Mouse (Mus musculus) layer of hippocampus, postnatal 25 days (tissue): ENCODE measurements around the gene D430041D05Rik. TPM values are rescaled to one million over a fixed set of nuclear protein-coding genes. Genes with fewer than 3 reads are reported as not detected.
"Not testable (repeated sequence)": the region's sequence is repeated elsewhere in the genome, so short reads cannot be mapped to it uniquely, and the experiment has no call there.

ENCODE experiments used
- DNase-seq, 2 experiments: peaks; one replicate each; pipeline ENCODE4 v3.0.0; 2022; ENCODE audit warnings: mixed read lengths in 2 of 2, low spot score in 1 of 2; ENCODE audit errors: extremely low spot score in 1 of 2
- total RNA-seq, 2 experiments: library from RNA; stranded (reverse); gene quantifications; 2 replicates each; pipeline ENCODE4 v1.2.3; 2021

D430041D05Rik gene
- total RNA-seq, 2 experiments from 2014 or later = 87.9 to 95.4 TPM

DNA sequence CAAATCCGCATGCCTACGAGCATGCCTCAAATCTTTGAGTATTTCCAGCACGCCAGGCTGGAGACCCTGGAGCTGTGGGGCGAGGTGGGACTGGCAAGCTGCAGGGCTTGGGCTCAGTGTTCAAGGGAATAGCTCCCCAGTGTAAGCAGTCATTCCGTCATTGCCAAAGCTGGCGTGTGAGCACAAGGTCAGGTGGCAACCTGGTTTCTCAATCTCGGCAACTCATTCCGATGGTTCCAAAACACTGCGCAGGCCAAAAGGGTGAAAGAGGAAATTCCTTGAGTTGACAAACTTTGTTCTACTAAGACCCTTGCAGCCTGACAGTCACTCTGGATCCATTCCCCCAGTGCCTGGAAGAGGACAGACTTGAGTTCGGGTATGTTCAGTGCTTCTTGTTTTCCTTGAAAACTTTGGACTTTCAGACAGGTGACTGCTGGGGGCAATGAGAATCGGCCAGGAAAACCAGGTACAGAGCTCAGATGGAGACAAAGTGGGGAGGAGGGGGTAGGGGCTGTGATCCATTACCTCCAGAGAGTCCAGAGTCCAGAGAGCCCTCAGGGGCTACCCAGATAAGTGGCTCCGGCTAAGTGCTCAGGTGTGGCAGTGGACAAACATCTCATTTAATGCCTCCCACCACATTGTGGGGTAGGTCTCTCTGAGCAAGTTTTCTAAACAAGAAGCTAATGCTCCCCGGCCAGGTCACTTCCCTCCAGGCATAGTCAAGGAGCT, 281.8 kb downstream of the D430041D05Rik start:
- no peak for DNase-seq

DNA sequence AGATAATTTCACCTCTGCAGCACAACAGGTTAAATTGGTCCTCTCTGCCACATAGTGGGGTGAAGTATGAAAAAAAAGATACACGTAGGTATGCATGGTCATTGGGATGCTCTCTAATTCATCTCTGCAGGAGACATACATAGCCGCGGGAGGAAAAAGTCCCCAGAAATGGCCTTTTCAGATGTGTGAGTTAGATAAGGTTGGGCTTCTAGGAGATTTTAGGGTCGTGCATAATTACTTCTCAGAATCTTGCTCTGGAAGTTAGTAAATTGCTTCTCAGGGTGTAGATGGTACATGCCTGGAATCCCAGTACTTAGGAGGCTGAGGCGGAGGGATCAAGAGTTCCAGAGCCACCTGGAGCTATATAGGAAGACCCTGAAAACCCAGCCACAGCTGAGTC, 286.7 kb downstream of the D430041D05Rik start:
- DNase-seq = no peak

DNA sequence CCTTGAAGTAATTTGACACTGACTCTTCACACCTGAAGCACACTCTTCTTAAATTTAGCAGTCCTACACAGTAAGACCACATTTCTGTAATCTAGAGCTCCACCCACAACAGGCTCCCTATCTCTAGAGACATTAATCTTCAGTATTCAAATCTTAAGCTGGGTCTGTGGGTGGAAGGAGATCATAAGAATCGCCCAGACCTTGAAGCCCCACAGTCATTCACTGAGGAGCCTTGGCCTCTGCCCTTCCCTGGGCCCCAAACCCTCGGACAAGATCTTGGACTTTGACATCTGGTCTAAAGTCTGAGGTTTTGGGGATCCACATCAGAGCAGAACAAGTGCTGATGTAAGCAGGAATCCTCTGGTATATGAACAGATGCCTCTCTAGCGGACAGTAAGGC, 287.3 kb downstream of the D430041D05Rik start:
- DNase-seq = no peak

DNA sequence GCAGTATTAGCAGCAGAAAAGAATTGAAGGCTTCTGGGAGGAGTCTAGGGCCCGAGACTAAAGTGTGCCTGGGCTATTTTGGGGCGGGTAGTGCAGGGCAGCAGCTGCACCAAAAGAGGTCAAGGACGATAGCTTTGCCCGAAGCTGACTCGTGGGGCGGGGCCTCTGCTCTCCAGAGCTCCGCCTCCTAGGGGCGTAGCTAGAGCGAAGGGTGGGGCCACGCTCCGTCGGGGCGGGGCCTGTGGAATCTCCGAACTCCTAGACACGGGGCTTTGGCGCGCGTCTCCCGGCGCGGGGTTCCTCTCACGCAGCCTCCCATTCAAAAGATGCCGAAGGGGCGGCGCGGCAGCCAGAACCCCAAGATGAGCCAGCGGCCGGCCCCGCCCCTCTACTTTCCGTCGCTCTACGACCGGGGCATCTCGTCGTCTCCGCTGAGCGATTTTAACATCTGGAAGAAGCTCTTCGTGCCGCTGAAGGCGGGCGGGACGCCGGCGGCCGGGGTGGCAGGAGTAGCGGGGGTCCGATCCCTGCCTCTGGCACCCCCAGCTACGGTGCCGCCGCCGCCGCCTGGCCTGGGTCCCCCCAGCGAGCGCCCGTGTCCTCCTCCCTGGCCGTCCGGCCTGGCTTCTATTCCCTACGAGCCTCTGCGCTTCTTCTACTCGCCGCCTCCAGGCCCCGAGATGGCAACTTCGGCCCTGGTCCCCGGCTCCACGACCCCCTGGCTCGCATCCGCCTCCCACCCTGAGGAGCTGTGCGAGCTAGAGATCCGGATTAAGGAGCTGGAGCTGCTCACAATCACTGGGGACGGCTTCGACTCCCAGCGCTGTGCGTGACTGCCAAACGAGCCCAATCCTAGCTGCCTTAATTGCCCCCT, 288.1 kb downstream of the D430041D05Rik start, which contains the start of gene A930018P22Rik:
Gene A930018P22Rik, plus strand, starts transcription at position 265 of the 874 bp plus-strand sequence.
- DNase-seq = peak; percentile 68 to 71

DNA sequence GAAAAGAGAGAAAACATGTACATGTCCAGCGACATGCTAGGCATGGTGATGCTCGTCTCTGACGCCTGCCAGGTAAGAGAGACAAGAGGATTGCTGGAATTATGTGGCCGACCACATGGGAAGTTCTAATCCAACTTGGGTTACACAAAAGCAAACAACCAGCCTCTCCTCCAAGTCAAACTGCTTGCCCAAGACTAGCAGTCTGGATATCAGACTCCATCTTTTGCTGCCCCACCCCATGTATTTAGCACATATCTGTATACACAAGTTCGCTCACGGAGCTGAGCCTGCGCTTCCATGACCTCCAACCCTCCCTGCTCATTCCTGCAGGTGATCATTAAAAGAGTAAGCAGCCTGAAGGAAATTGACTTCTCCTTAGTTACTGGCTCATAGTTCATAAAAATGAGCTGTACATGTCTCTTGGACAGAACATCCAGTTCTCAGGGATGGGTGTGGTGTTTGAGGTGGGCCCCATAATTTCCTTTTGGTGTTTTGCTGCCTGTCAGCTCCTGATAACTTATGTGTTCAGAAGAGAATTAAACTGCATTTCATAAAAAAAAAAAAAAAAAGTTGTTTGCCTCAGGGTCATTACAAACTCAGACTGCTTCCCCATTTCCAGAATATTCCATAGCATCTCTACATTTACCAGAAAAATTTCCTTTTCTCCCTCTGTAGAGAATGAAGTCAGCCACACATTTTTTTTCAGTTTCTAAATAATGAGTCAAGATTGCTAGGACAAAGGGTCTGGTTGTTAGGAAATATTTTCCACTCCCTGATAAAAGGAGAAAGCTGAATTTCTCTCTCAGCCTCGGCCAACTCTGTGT, 288.9 kb downstream of the D430041D05Rik start:
- DNase-seq = no peak

DNA sequence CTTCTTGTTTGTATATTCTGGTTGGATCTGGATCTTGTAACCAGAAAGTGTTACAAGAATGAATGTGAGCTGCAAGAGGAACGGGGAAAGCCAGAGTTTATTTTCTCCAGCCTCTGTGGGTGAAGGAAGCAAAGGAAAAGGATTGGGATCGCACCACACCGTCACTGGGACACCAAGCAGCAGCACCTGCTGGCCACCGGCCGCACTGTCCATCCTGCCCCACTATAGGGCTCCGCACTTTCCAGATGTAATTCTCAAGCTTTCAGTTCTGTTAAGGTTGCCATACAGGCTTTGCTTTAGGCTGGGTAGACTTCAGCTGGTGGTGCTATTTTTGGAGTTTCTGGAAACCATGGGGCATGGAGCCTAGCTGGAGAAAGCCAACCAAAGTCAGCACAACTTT, 290.5 kb downstream of the D430041D05Rik start:
- DNase-seq = no peak

DNA sequence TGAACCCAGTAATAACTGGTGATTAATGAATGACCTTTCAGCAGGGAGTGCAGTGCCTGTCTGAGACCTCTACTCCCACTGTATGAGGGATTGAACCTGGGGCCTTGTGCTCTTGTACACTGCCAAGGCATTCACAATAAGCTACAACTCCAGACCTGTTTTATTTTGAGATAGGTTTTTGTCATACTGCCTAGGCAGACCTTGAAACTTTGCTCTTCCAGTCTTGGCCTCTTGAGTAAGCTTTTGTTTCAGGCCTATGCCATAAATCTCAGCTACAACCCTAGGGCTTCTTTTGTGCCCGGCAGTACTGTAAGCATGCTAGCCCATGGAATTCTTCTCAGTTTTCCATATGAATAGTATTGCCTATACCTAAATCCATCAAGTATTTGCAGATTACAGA, 291.7 kb downstream of the D430041D05Rik start:
- no peak for DNase-seq

DNA sequence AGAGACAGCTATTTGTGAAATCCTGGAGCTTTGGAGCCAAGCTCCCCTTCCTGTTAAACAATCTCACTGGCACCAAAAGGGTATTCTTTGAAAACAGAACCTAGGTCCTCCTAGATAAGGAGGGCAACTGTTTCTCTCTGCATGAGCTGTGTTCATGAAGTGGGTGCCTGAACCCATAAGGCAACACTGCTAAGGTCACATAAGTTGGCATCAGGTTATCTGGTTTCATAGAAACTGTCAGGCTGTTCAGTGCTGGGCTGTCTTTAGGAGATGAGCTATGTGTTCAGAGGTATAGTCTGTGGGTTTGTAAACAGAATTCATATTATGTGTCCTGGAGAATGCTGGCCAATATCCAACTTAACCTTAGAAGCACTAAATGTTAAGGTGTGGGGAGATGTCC, 293.6 kb downstream of the D430041D05Rik start:
- DNase-seq = not testable (repeated sequence)

DNA sequence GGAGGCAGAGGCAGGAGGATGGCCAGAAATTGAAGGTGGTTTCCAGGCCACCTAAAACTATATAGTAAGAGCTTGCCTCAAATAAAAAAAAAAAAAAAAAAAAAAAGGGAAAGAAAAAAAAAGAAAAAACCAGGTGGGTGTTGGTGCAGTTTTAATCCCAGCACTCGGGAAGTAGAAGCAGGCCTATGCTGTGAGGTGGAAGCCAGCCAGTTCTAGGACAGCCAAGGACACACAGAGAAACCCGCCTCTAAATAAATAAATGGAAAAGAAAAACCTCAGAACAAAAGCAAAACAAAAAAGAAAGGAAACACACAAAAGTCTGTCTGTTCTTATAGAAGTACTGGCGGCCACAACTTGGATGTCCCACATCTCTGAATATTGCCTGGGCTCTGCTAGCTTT, 295.9 kb downstream of the D430041D05Rik start:
- DNase-seq = no peak

DNA sequence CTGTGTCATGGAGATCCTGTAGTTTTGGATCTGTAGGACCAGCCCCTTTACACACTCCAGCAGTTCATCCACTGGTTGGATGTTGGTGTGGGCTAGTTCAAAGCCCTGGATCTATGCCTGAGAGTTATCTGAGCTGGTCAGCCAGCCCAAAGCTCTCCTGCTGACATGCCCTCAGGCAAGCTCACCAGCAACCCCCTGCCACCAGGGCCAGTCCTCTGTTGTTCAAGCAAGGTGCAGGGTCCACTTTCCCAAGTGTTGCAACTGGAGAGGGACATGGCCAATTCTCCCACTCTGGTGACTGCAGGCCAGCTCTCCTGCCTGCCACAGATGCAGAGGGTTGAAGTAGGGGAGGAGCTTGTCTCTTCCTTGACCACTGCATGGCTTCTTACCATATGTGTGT, 297.2 kb downstream of the D430041D05Rik start:
- DNase-seq = not testable (repeated sequence)

DNA sequence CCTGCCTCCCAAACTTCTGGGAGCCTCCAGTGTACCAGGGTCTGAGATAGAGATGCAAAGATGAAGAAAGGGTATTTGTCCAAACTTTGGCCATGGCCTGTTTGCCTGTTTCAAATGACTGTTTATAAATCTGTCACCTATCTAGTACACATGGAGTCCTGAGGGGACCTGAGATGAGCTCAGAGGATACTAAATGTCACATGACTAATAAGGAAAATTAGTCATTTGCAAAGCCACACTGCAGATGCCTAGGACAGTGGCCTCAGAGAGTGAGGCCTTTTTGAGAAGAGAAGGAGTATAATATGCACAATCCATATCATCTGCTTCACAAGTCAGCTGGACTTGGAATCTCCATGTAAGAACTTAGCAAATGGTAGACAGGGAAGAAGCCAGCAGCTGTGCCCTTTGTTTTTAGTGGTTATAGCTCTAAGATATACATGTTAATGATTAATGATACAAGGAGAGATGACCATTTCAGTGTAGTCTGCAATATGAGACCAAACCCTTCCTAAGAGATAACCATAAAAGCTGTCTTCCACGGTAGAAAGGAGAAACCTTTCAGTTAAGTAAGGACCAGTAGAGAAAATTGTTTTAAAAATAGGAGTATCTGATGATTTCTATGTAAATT, 299.5 kb downstream of the D430041D05Rik start:
- not testable (repeated sequence) for DNase-seq

DNA sequence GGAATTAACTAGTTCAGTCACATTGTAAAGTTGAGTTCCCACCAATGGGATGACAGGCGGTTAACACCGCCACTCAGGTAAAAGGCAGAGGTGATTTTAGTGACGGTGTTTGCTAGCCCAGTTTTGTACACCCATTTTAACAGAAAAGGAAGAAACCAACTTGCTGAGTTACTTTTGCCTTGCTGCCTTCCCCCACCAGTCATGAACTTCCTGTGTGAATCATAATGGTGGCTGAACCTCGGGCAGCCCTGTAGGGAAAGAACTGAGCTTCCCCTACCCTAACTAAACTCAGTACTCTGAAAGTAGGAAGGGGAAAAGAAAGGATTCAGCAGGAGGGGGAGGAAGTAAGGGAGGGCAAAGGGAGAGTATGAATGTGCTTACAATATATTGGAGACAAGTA, 300.8 kb downstream of the D430041D05Rik start:
- DNase-seq = no peak

DNA sequence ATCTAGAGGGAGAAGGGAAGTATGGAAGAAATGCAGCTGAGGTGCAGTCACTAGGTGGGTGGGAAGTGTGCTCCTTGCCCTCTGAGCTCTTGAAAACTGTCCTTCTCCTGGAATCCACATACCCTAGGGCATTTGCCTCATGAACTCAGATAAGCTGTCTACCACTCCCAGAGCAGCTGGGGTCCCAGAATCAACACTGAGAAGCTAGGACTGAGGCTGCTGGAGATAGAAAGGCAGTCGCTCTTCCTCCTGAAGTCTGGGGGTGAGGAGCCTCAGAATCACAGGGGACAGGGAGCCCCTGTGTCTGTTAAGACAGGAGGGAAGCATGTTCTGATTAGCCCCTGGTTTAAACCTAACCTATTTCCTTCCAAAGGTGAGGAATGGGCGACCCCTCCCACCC, 301.3 kb downstream of the D430041D05Rik start:
- no peak for DNase-seq

DNA sequence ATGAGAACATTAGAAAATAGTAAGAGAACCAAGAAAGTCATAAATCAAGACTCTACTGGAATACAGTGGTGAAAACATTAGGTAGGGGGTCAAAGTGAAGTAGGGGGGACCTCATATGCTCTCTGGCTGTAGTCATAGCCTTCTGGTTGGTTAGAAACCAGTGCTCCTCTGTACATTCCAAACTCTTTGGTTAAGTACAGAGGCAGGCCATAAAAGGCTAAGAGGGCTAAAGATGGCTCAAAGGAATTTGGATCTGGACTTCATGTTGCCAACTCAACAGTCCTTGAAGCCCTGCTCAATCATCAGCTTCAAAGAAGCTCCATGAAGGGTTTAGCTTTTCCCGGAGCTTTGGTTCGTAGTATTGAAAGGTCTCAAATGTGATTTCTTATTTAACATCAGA, 301.8 kb downstream of the D430041D05Rik start:
- not testable (repeated sequence) for DNase-seq

DNA sequence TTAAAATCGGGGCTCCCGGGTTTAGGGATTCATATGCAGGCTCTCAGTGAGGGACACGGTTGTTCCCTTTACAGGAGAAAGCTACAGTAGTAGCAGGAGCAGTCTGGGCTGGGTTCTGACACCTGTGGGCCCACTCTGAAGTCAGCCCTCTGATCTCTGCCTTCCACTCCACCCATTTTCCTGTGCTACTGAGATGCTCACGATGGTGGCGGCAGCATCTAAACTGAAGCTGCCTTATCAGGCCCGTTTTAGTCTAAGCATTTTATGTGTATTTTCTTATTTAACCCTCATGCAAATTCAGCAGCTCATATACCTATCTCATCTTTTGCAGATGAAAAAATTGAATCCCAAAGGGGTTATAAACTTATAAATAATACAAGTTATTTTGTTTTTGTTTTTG, 306.0 kb downstream of the D430041D05Rik start:
- DNase-seq = no peak

DNA sequence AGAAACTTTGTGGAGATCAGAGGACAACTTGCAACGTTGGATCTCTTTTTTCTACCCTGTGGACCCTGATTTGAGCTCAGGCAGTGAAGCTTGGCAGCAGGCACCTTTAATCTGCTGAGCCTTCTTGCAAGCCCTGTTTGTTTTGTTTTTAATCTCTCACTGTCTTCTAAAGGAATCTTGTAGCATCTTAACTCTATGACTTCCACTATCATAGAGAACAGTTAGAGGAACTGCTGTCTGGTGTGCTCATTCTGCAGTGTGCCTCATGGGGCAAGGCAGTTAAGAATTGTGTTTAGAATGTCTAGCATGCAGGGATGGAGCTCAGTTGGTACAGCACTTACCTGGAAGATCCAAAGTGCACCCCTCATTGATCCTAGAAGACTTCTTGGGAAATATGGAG, 310.9 kb downstream of the D430041D05Rik start:
- no peak for DNase-seq

DNA sequence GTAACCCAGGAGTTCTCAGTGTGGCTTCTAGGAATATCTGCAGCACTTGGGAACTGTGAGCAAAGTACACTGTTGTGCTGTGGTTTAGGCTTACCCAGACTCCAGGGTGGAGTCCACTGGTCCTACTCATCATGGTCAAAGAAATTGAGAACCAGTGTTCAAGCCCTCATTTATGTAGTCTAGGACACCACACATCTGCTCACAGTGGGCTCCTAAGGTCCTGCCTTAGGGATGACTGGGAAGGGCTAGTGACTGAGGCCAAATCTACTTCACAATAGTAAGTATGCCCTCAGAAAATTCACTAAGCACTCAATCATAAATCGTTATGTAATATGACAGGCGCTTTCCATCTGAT, 311.6 kb downstream of the D430041D05Rik start:
- DNase-seq = no peak

DNA sequence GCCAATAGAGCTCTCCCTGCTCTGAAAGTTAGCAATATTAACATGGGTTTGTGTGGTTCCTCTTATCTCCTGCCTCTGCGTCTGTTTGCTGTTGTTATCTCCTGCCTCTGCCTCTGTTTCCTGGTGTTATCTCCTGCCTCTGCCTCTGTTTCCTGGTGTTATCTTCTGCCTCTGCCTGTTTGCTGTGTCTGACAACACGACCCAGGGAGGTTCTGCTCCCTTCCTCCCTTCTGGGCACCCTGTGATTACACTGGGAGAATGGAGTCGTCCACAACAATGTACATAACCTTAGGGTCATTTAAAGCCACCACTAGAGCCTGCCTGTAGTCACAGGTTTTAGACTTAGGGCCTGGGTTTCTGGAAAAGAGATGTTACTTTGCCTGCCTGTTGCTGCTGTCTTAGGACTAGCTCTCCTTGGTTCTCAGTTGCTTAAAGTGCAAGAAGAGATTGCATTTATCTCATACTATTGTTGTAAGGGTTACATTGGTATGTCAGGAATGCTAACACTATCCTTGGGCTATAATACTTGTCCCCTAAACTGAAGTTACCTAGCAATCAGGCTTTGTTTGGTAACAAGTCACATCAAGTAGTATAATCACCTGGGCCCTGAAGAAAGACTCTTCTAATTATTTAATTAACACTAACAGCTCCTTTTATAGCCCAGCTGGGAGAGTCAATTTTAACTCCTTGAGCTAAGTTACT, 312.1 kb downstream of the D430041D05Rik start:
- DNase-seq = no peak

DNA sequence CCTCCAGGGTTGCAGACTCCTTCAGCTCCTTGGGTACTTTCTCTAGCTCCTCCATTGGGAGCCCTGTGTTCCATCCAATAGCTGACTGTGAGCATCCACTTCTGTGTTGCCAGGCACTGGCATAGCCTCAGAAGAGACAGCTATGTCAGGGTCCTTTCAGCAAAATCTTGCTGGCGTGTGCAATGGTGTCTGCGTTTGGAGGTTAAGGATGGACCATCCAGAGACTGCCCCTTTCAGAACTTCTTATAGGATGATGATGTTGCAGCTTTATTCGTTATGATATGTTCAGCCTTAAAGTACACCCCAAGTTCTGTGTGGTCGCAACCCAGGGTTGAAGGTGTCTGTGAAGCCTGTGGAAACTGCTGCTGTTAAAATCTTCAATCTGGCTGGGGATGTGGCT, 313.4 kb downstream of the D430041D05Rik start:
- not testable (repeated sequence) for DNase-seq

DNA sequence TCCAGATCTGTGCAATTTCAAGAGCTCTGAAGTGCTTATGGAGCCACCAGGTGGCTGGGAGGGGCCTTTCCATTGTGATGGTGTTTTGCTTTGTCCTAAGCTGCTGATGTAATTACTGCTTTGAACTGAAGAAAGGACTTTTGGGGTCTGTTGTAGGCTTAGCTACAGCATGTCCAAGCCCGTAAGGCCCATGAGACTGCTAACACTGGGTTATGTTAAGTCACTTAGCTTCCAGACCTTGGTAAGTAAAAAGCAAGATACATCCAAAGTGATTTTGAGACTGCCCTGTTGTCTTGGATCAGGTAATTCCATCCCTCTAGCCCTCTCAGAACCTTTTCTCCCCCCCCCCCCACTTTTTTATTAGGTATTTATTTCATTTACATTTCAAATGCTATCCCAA, 314.0 kb downstream of the D430041D05Rik start:
- not testable (repeated sequence) for DNase-seq
